Mouse (Mus musculus) liver, embryonic 11.5 days (tissue): ENCODE results near the gene Hdac1. TPM values are rescaled to one million over a fixed set of nuclear protein-coding genes. Genes with fewer than 3 reads are reported as not detected.

Experiments
- ATAC-seq: fragments of 200-750 bp; cut with Nextera tagmentation; replicated peaks from 2 replicates; pipeline ENCODE4 v1.8.0; 2017; ENCODE audit warnings: moderate number of reproducible peaks, mild to moderate bottlenecking, moderate TSS enrichment, moderate library complexity; ENCODE audit not compliant: low FRiP score
- DNase-seq: peaks from one replicate; pipeline ENCODE4 v3.0.0-alpha.2; 2017; ENCODE audit warnings: low spot score
- H3K27ac ChIP-seq: fragments of 300-500 bp; sonication (generic); 2 replicates; pipeline ENCODE4 v1.5.1; 2014; ENCODE audit warnings: mild to moderate bottlenecking, low read depth, low read length, control low read depth
- H3K27me3 ChIP-seq: fragments of 300-500 bp; sonication (generic); replicated peaks from 2 replicates; pipeline ENCODE4 v1.6.1; 2014; ENCODE audit warnings: low read length, mixed read lengths; ENCODE audit not compliant: control insufficient read depth, insufficient read depth
- H3K36me3 ChIP-seq: fragments of 300-500 bp; sonication (generic); 2 replicates; pipeline ENCODE4 v1.6.1; 2014; ENCODE audit warnings: mild to moderate bottlenecking, low read length, moderate library complexity, mixed read lengths; ENCODE audit not compliant: control insufficient read depth, insufficient read depth
- H3K4me1 ChIP-seq: fragments of 300-500 bp; sonication (generic); replicated peaks from 2 replicates; pipeline ENCODE4 v1.6.1; 2014; ENCODE audit warnings: low read length, mixed read lengths; ENCODE audit not compliant: control insufficient read depth, insufficient read depth
- H3K4me2 ChIP-seq: fragments of 300-500 bp; sonication (generic); 2 replicates; pipeline ENCODE4 v1.6.1; 2014; ENCODE audit warnings: mild to moderate bottlenecking, control low read depth, moderate library complexity
- H3K4me3 ChIP-seq: fragments of 300-500 bp; sonication (generic); 2 replicates; pipeline ENCODE4 v1.5.1; 2014; ENCODE audit warnings: low read depth, low read length, control low read depth
- H3K9ac ChIP-seq: fragments of 300-500 bp; sonication (generic); 2 replicates; pipeline ENCODE4 v1.6.1; 2014; ENCODE audit warnings: low read depth, low read length, control low read depth
- H3K9me3 ChIP-seq: fragments of 300-500 bp; sonication (generic); 2 replicates; pipeline ENCODE4 v1.6.1; 2016; ENCODE audit warnings: low read length, inconsistent platforms, mixed read lengths; ENCODE audit not compliant: control insufficient read depth
- WGBS: fragments of 180-500 bp; shearing (Covaris S2); extraction: QIAGEN DNeasy Blood & Tissue Kit; methylation state at CpG from one replicate; pipeline ENCODE4 v1.1.7; 2014; 5-methylcytosine and 5-hydroxymethylcytosine counted together
- microRNA-seq: library from miRNA; unstranded; fragments of <30 nt; microRNA quantifications from one replicate; pipeline ENCODE4, GENCODE M21; 2017; ENCODE audit warnings: borderline number of aligned reads
- polyA plus RNA-seq: library from polyadenylated mRNA; unstranded; fragments of >200 nt; fragmentation: Nextera tagmentation; extraction: Ambion mirVana; gene quantifications from 2 replicates; pipeline ENCODE4 v1.2.1, GENCODE M21; 2014

The Hdac1 gene
- polyA plus RNA-seq, 1 experiment from 2014 or later, result 215 TPM

- no peak overlapping the region for H3K4me2 ChIP-seq
- ATAC-seq (no peak), DNase-seq (no peak)
- H3K9me3 ChIP-seq, result no peaks in the 10 kb centered on the region
- H3K27ac ChIP-seq, result no peak overlapping the region
- H3K36me3 ChIP-seq, result peaks cover 34% of the 10 kb centered on the region
- H3K4me3 ChIP-seq, result no peak overlapping the region
- WGBS, result 72% methylated on average over 1 of the region's 1 CpGs
- H3K27me3 ChIP-seq, result no peaks in the 10 kb centered on the region
- no peaks in the 10 kb centered on the region; the same call in 1 of the 2 replicates for H3K4me1 ChIP-seq
- no peak overlapping the region for H3K9ac ChIP-seq
Measured at GRCm38 (mm10) chr4:129481090-129481489, 61.4 kb downstream of the Hdac1 start.

DNA sequence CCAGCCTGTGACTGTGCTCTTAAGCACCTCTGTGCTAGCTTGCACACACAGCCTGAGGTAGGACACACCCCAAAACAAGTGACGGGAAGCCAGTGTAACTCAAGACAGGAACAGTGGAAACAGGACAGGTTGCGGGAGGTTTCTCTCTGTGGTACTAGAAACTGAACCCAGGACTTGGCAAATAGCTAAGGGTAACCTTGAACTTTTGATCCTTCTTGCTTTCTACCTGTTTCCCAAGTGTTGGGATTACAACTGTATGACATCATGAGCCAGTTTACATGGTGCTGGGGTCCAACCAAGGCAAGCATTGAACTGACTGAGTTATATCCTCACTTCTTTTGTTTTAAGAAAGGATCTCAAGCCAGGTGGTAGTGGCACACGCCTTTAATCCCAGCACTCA is 62.6 kb downstream of the Hdac1 start:
- Histone ChIP-seq H3K4me1 (no peaks in the 10 kb centered on the region; the same call in 1 of the 2 replicates), H3K27me3 (no peaks in the 10 kb centered on the region), H3K27ac (no peak overlapping the region), H3K4me3 (no peak overlapping the region), H3K9ac (no peak overlapping the region), H3K36me3 (peaks cover 41% of the 10 kb centered on the region), H3K4me2 (no peak overlapping the region), H3K9me3 (no peaks in the 10 kb centered on the region)
- DNase-seq, result no peak
- no peak for ATAC-seq
- 92% methylated on average over 3 of the region's 3 CpGs for WGBS

DNA sequence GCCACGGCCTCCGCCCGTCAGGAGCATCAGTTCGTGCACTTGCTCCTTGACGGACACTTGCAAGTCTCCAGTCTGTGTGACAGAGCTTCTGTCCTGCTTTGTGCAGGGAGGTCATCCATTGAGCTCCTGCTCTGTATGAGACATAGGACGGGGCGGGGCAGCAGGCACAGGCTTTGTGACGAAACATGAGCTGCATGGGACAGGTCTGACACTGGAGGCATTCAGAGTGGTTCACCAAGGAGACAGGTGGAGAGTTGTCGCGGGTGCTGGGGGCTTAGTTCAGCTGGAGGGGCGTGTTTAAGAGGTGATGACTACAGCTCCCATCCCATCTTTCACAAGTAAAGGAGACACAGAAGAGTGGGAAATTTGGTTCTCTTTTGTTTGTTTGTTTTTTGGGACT is 66.5 kb downstream of the Hdac1 start:
- H3K27ac ChIP-seq, result no peak overlapping the region
- no peaks in the 10 kb centered on the region for H3K9me3 ChIP-seq
- H3K4me3 ChIP-seq, result no peak overlapping the region
- H3K27me3 ChIP-seq, result no peaks in the 10 kb centered on the region
- H3K4me2 ChIP-seq, result no peak overlapping the region
- H3K9ac ChIP-seq, result no peak overlapping the region
- DNase-seq (no peak), ATAC-seq (no peak)
- H3K4me1 ChIP-seq, result no peaks in the 10 kb centered on the region; the same call in 1 of the 2 replicates
- WGBS, result 89% methylated on average over 11 of the region's 11 CpGs
- peaks cover 54% of the 10 kb centered on the region for H3K36me3 ChIP-seq

Small RNAs within 50 kb of the gene (microRNA-seq; reads per million reads assigned to microRNA genes)
- gene Mir8119, result not detected

Other genes starting within 250 kb of the Hdac1 start
- gene Rbbp4, start 207.3 kb downstream of the Hdac1 start, polyA plus RNA-seq, result 318 and 355 TPM in 2 replicates
- 42.2 and 53.9 TPM in 2 replicates for gene Zbtb8os, start 207.0 kb downstream of the Hdac1 start, polyA plus RNA-seq
- gene Zbtb8a, start 164.6 kb downstream of the Hdac1 start, polyA plus RNA-seq, result 4.2 and 4.8 TPM in 2 replicates
- 2.4 and 2.8 TPM in 2 replicates for gene Zbtb8b, start 101.9 kb downstream of the Hdac1 start, polyA plus RNA-seq
- gene Bsdc1, start 81.1 kb downstream of the Hdac1 start, polyA plus RNA-seq, result 21.6 and 22.5 TPM in 2 replicates
- gene Tssk3, start 51.7 kb downstream of the Hdac1 start, polyA plus RNA-seq, result not detected in 2 replicates
- not detected in 2 replicates for gene Fam229a, start 51.5 kb downstream of the Hdac1 start, polyA plus RNA-seq
- gene Marcksl1, start 29.1 kb downstream of the Hdac1 start, polyA plus RNA-seq, result 388 and 395 TPM in 2 replicates
- gene Lck, start 30.9 kb upstream of the Hdac1 start, polyA plus RNA-seq, result 5.5 and 6.0 TPM in 2 replicates
- 9.2 and 9.3 TPM in 2 replicates for gene Fam167b, start 35.8 kb upstream of the Hdac1 start, polyA plus RNA-seq
- 329 and 341 TPM in 2 replicates for gene Eif3i, start 57.9 kb upstream of the Hdac1 start, polyA plus RNA-seq
- gene Tmem234, start 58.0 kb upstream of the Hdac1 start, polyA plus RNA-seq, result 207 and 228 TPM in 2 replicates
- 0.57 and 1.5 TPM in 2 replicates for gene Dcdc2b, start 71.5 kb upstream of the Hdac1 start, polyA plus RNA-seq
- 23.6 and 25.3 TPM in 2 replicates for gene Iqcc, start 76.4 kb upstream of the Hdac1 start, polyA plus RNA-seq
- gene Ccdc28b, start 81.2 kb upstream of the Hdac1 start, polyA plus RNA-seq, result 27.2 and 33.1 TPM in 2 replicates
- gene Txlna, start 98.4 kb upstream of the Hdac1 start, polyA plus RNA-seq, result 70.6 and 76.7 TPM in 2 replicates
- 11.7 and 12.6 TPM in 2 replicates for gene Kpna6, start 130.1 kb upstream of the Hdac1 start, polyA plus RNA-seq
- gene Tmem39b, start 154.1 kb upstream of the Hdac1 start, polyA plus RNA-seq, result 24.1 and 24.7 TPM in 2 replicates
- gene Khdrbs1, start 199.6 kb upstream of the Hdac1 start, polyA plus RNA-seq, result 78.4 and 83.3 TPM in 2 replicates